Mouse (Mus musculus): ENCODE measurements around the gene P3h3. TPM values are rescaled to one million over a fixed set of nuclear protein-coding genes. Genes with fewer than 3 reads are reported as not detected.

The P3h3 gene
- polyA plus RNA-seq, 1 experiment from 2014 or later, result 7.9 TPM

- ATAC-seq (ENCODE audit: low FRiP score), result no peak
- Histone ChIP-seq H3K27ac (ENCODE audit: low read depth, low read length) (no peak overlapping the region), H3K4me2 (peak overlapping the region; percentile 17; the same call in 1 of the 2 replicates), H3K36me3 (ENCODE audit: control insufficient read depth, insufficient read depth, low read length) (no peaks in the 10 kb centered on the region), H3K4me1 (ENCODE audit: control insufficient read depth, insufficient read depth, low read length) (peaks cover 38% of the 10 kb centered on the region), H3K9me3 (ENCODE audit: control insufficient read depth, low read length) (no peaks in the 10 kb centered on the region), H3K4me3 (ENCODE audit: low read depth, low read length) (no peak overlapping the region), H3K27me3 (ENCODE audit: control insufficient read depth, insufficient read depth, low read length) (peaks cover 5% of the 10 kb centered on the region; the same call in 1 of the 2 replicates), H3K9ac (ENCODE audit: low read length) (no peak overlapping the region)
- 80% methylated on average over 19 of the region's 19 CpGs for WGBS
- no peak for DNase-seq (ENCODE audit: low spot score, missing footprints)
Measured at GRCm38 (mm10) chr6:124861266-124861665, 3.7 kb upstream of the P3h3 start.

- no peaks in the 10 kb centered on the region for H3K36me3 ChIP-seq (ENCODE audit: control insufficient read depth, insufficient read depth, low read length)
- no peak overlapping the region for H3K4me2 ChIP-seq
- no peak overlapping the region for H3K27ac ChIP-seq (ENCODE audit: low read depth, low read length)
- H3K9me3 ChIP-seq (ENCODE audit: control insufficient read depth, low read length), result no peaks in the 10 kb centered on the region
- H3K9ac ChIP-seq (ENCODE audit: low read length), result peak overlapping the region; percentile 47
- peaks cover 39% of the 10 kb centered on the region for H3K4me1 ChIP-seq (ENCODE audit: control insufficient read depth, insufficient read depth, low read length)
- H3K4me3 ChIP-seq (ENCODE audit: low read depth, low read length), result no peak overlapping the region
- H3K27me3 ChIP-seq (ENCODE audit: control insufficient read depth, insufficient read depth, low read length), result peaks cover 3% of the 10 kb centered on the region; the same call in 1 of the 2 replicates
- DNase-seq (ENCODE audit: low spot score, missing footprints), result no peak
- 81% methylated on average over 9 of the region's 9 CpGs for WGBS
- ATAC-seq (ENCODE audit: low FRiP score), result no peak
Measured at GRCm38 (mm10) chr6:124860511-124860910, 3.0 kb upstream of the P3h3 start.

GRCm38 (mm10) chr6:124859725-124860124 is 2.2 kb upstream of the P3h3 start:
- Histone ChIP-seq H3K27me3 (ENCODE audit: control insufficient read depth, insufficient read depth, low read length) (peaks cover 3% of the 10 kb centered on the region; the same call in 1 of the 2 replicates), H3K9me3 (ENCODE audit: control insufficient read depth, low read length) (no peaks in the 10 kb centered on the region), H3K4me3 (ENCODE audit: low read depth, low read length) (no peak overlapping the region), H3K27ac (ENCODE audit: low read depth, low read length) (no peak overlapping the region; the same call in 1 of the 2 replicates), H3K4me2 (peak overlapping the region; percentile 6; the same call in 1 of the 2 replicates), H3K9ac (ENCODE audit: low read length) (peak overlapping the region; percentile 47), H3K36me3 (ENCODE audit: control insufficient read depth, insufficient read depth, low read length) (no peaks in the 10 kb centered on the region), H3K4me1 (ENCODE audit: control insufficient read depth, insufficient read depth, low read length) (peaks cover 39% of the 10 kb centered on the region)
- DNase-seq (ENCODE audit: low spot score, missing footprints) (peak; percentile 99), ATAC-seq (ENCODE audit: low FRiP score) (peak; percentile 14)
- WGBS, result 10% methylated on average over 12 of the region's 12 CpGs

- H3K4me2 ChIP-seq, result no peak overlapping the region; the same call in 1 of the 2 replicates
- no peak overlapping the region for H3K27ac ChIP-seq (ENCODE audit: low read depth, low read length)
- no peaks in the 10 kb centered on the region for H3K36me3 ChIP-seq (ENCODE audit: control insufficient read depth, insufficient read depth, low read length)
- no peak overlapping the region for H3K4me3 ChIP-seq (ENCODE audit: low read depth, low read length)
- peaks cover 3% of the 10 kb centered on the region; the same call in 1 of the 2 replicates for H3K27me3 ChIP-seq (ENCODE audit: control insufficient read depth, insufficient read depth, low read length)
- 79% methylated on average over 28 of the region's 28 CpGs for WGBS
- H3K9ac ChIP-seq (ENCODE audit: low read length), result no peak overlapping the region
- ATAC-seq (ENCODE audit: low FRiP score) (no peak), DNase-seq (ENCODE audit: low spot score, missing footprints) (no peak)
- no peaks in the 10 kb centered on the region for H3K9me3 ChIP-seq (ENCODE audit: control insufficient read depth, low read length)
- H3K4me1 ChIP-seq (ENCODE audit: control insufficient read depth, insufficient read depth, low read length), result peaks cover 35% of the 10 kb centered on the region
Measured at GRCm38 (mm10) chr6:124858561-124859318, 1.2 kb upstream of the P3h3 start.

- ATAC-seq (ENCODE audit: low FRiP score), result no peak
- Histone ChIP-seq H3K4me2 (peak overlapping the region; percentile 67), H3K27ac (ENCODE audit: low read depth, low read length) (no peak overlapping the region), H3K36me3 (ENCODE audit: control insufficient read depth, insufficient read depth, low read length) (no peaks in the 10 kb centered on the region), H3K9me3 (ENCODE audit: control insufficient read depth, low read length) (no peaks in the 10 kb centered on the region), H3K4me3 (ENCODE audit: low read depth, low read length) (peak overlapping the region; percentile 71), H3K27me3 (ENCODE audit: control insufficient read depth, insufficient read depth, low read length) (peaks cover 3% of the 10 kb centered on the region; the same call in 1 of the 2 replicates), H3K9ac (ENCODE audit: low read length) (peak overlapping the region; percentile 94), H3K4me1 (ENCODE audit: control insufficient read depth, insufficient read depth, low read length) (peaks cover 32% of the 10 kb centered on the region)
- no peak for DNase-seq (ENCODE audit: low spot score, missing footprints)
- 25% methylated on average over 26 of the region's 26 CpGs for WGBS
Measured at GRCm38 (mm10) chr6:124857840-124858530, 433 bp upstream of the P3h3 start.

GRCm38 (mm10) chr6:124856321-124856720 is 1.2 kb downstream of the P3h3 start:
- 9% methylated on average over 14 of the region's 14 CpGs for WGBS
- H3K4me1 ChIP-seq (ENCODE audit: control insufficient read depth, insufficient read depth, low read length), result peaks cover 17% of the 10 kb centered on the region
- H3K27ac ChIP-seq (ENCODE audit: low read depth, low read length), result 0 out of 2 replicates have a peak overlapping the region, but pooled peaks have one; percentile 82
- H3K36me3 ChIP-seq (ENCODE audit: control insufficient read depth, insufficient read depth, low read length), result no peaks in the 10 kb centered on the region
- ATAC-seq (ENCODE audit: low FRiP score), result peak; percentile 23; the same call in 1 of the 2 replicates
- peak overlapping the region; percentile 71 for H3K4me3 ChIP-seq (ENCODE audit: low read depth, low read length)
- H3K4me2 ChIP-seq, result peak overlapping the region; percentile 67
- H3K9me3 ChIP-seq (ENCODE audit: control insufficient read depth, low read length), result no peaks in the 10 kb centered on the region
- peak; percentile 92 for DNase-seq (ENCODE audit: low spot score, missing footprints)
- H3K9ac ChIP-seq (ENCODE audit: low read length), result peak overlapping the region; percentile 94
- peaks cover 3% of the 10 kb centered on the region; the same call in 1 of the 2 replicates for H3K27me3 ChIP-seq (ENCODE audit: control insufficient read depth, insufficient read depth, low read length)

GRCm38 (mm10) chr6:124854647-124855046 is 2.9 kb downstream of the P3h3 start:
- no peak for DNase-seq (ENCODE audit: low spot score, missing footprints)
- WGBS, result 72% methylated on average over 12 of the region's 12 CpGs
- no peaks in the 10 kb centered on the region for H3K36me3 ChIP-seq (ENCODE audit: control insufficient read depth, insufficient read depth, low read length)
- ATAC-seq (ENCODE audit: low FRiP score), result no peak
- no peaks in the 10 kb centered on the region for H3K9me3 ChIP-seq (ENCODE audit: control insufficient read depth, low read length)
- no peak overlapping the region; the same call in 1 of the 2 replicates for H3K27ac ChIP-seq (ENCODE audit: low read depth, low read length)
- peaks cover 11% of the 10 kb centered on the region for H3K4me1 ChIP-seq (ENCODE audit: control insufficient read depth, insufficient read depth, low read length)
- no peak overlapping the region for H3K4me2 ChIP-seq
- H3K27me3 ChIP-seq (ENCODE audit: control insufficient read depth, insufficient read depth, low read length), result peaks cover 3% of the 10 kb centered on the region; the same call in 1 of the 2 replicates
- H3K4me3 ChIP-seq (ENCODE audit: low read depth, low read length), result no peak overlapping the region
- H3K9ac ChIP-seq (ENCODE audit: low read length), result no peak overlapping the region

GRCm38 (mm10) chr6:124850535-124850934 is 7.0 kb downstream of the P3h3 start:
- WGBS, result 60% methylated on average over 8 of the region's 8 CpGs
- no peak overlapping the region for H3K27ac ChIP-seq (ENCODE audit: low read depth, low read length)
- H3K4me1 ChIP-seq (ENCODE audit: control insufficient read depth, insufficient read depth, low read length), result no peaks in the 10 kb centered on the region
- no peaks in the 10 kb centered on the region for H3K27me3 ChIP-seq (ENCODE audit: control insufficient read depth, insufficient read depth, low read length)
- H3K9ac ChIP-seq (ENCODE audit: low read length), result no peak overlapping the region
- H3K4me2 ChIP-seq, result no peak overlapping the region
- no peaks in the 10 kb centered on the region for H3K9me3 ChIP-seq (ENCODE audit: control insufficient read depth, low read length)
- no peak for ATAC-seq (ENCODE audit: low FRiP score)
- peak; percentile 72 for DNase-seq (ENCODE audit: low spot score, missing footprints)
- no peak overlapping the region for H3K4me3 ChIP-seq (ENCODE audit: low read depth, low read length)
- no peaks in the 10 kb centered on the region for H3K36me3 ChIP-seq (ENCODE audit: control insufficient read depth, insufficient read depth, low read length)

GRCm38 (mm10) chr6:124847305-124847704 is 10.2 kb downstream of the P3h3 start:
- peak; percentile 92 for ATAC-seq (ENCODE audit: low FRiP score)
- Histone ChIP-seq H3K9ac (ENCODE audit: low read length) (no peak overlapping the region), H3K9me3 (ENCODE audit: control insufficient read depth, low read length) (no peaks in the 10 kb centered on the region), H3K27ac (ENCODE audit: low read depth, low read length) (no peak overlapping the region), H3K4me3 (ENCODE audit: low read depth, low read length) (no peak overlapping the region), H3K36me3 (ENCODE audit: control insufficient read depth, insufficient read depth, low read length) (no peaks in the 10 kb centered on the region), H3K27me3 (ENCODE audit: control insufficient read depth, insufficient read depth, low read length) (no peaks in the 10 kb centered on the region), H3K4me2 (no peak overlapping the region), H3K4me1 (ENCODE audit: control insufficient read depth, insufficient read depth, low read length) (no peaks in the 10 kb centered on the region)
- 10% methylated on average over 9 of the region's 9 CpGs for WGBS
- DNase-seq (ENCODE audit: low spot score, missing footprints), result peak; percentile 100
